Mouse (Mus musculus) adrenal gland, adult 10 weeks (tissue): Measurements from ENCODE around the gene Pnisr. TPM values are rescaled to one million over a fixed set of nuclear protein-coding genes. Genes with fewer than 3 reads are reported as not detected.

Experiments used
- polyA plus RNA-seq: library from polyadenylated mRNA; stranded (reverse); fragments of 350-450 nt; fragmentation: Illumina TruSeq; extraction: RNeasy Lipid Tissue Mini Kit (QIAGEN cat#74804); gene quantifications from one replicate; pipeline ENCODE4 v1.2.3, GENCODE M21; 2014; ENCODE audit warnings: low read depth, low replicate concordance

Pnisr gene
- polyA plus RNA-seq: 134 TPM

GRCm38 (mm10) chr4:21847481-21848286 lies at the start of gene Pnisr:
Gene Pnisr, plus strand, starts transcription at chr4:21847583.

GRCm38 (mm10) chr4:21879565-21880220 lies 32.3 kb downstream of the Pnisr start, which contains the start of gene Coq3:
Gene Coq3, plus strand, starts transcription at chr4:21879673.

Other genes with a start within 250 kb of the Pnisr start
- not detected for gene Prdm13, start 161.6 kb upstream of the Pnisr start, polyA plus RNA-seq
- 101 TPM for gene Ccnc, start 119.9 kb upstream of the Pnisr start, polyA plus RNA-seq
- 56.9 TPM for gene Usp45, start 80.4 kb upstream of the Pnisr start, polyA plus RNA-seq
- gene Tstd3, start 80.4 kb upstream of the Pnisr start, polyA plus RNA-seq: 46.1 TPM
- 28.3 TPM for gene Coq3, start 32.1 kb downstream of the Pnisr start, polyA plus RNA-seq
- gene Faxc, start 83.7 kb downstream of the Pnisr start, polyA plus RNA-seq: 6.5 TPM